Mouse (Mus musculus): ENCODE results near the gene Calca.
A peak's percentile ranks its signal among the peaks of the same experiment; 100 is the strongest.
"Not testable (repeated sequence)": the region's sequence is repeated elsewhere in the genome, so short reads cannot be mapped to it uniquely, and the experiment has no call there.

Gene Calca

DNA sequence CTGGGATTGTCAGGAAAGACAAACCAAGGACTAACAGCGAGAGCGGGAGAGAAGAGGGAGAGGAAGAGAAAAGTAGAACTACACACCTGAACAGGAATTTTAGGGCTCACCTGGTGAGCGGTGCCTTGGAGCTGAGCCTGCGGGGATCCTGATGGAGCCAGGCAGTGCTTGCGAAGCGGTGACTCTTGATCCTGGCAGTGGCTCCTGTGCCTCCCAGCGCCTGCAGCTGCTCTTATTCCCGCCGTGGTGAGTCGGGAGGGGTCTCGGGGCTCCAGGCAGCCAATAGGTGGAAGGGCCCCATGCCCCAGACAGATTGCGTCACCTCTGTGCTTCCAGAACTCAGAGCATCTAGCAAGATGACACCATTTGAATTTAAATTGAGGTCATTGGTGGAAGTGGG is at the start of gene Calca:
TSS of gene Calca (minus strand) at position 256 of the 400 bp plus-strand sequence.
- no peak for DNase-seq (ENCODE audit: low read depth, low spot score)

DNA sequence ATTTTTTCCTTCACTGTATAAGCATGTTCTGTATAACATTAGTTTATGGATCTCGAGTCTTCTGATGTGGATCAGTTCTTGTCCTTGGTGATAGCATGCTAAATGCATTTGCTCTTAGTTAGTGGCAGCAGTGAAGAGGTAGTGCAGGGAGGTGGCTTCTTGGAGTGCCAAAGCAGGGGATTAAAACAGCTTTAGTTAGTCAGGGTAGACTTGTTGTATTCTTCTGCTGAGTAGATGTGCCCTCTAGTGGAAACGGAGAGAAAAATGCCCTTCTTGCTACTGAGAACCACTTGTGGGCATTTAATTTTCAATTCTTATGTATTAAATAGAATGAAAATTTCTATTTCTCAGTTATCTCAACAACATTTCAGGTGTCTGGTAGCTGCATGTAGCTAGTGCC is 36.5 kb upstream of the Calca start:
- DNase-seq (ENCODE audit: low read depth, low spot score): peak; percentile 12

- DNase-seq (ENCODE audit: low read depth, low spot score): no peak
These were observed 35.2 kb upstream of the Calca start for GRCm38 (mm10) chr7:114671405-114671804.

GRCm38 (mm10) chr7:114649730-114650129 is 13.6 kb upstream of the Calca start:
- DNase-seq (ENCODE audit: low read depth, low spot score): no peak

GRCm38 (mm10) chr7:114648791-114649190 is 12.6 kb upstream of the Calca start:
- no peak for DNase-seq (ENCODE audit: low read depth, low spot score)

DNA sequence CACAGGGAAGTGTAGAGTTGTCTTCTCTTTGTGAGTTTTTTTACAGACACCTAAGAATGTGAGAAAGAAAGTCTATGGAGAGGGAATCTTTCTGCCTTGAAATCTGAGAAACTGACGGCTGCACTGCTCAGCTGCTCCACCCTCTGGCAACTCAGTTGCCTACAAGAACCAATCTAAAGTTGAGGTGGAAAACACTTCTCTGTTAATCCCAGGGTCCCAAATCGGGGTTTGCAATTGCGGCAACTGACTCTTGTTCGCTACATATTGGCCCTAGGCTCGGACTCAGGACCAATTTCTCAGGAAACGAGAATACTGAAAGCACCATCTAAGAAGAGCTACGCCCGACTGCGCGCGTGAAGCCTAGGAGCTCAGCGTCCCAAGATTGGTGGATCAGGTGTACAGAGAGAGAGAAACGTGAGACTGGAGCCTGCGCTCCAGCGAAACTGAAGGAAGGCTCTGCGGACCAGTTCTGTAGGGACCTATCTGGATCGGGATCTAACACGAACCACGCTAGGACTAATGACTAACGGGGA is 522 bp downstream of the Calca start:
- DNase-seq (ENCODE audit: low read depth, low spot score): peak; percentile 22

GRCm38 (mm10) chr7:114634386-114634785 is 1.8 kb downstream of the Calca start:
- DNase-seq (ENCODE audit: low read depth, low spot score): no peak

DNA sequence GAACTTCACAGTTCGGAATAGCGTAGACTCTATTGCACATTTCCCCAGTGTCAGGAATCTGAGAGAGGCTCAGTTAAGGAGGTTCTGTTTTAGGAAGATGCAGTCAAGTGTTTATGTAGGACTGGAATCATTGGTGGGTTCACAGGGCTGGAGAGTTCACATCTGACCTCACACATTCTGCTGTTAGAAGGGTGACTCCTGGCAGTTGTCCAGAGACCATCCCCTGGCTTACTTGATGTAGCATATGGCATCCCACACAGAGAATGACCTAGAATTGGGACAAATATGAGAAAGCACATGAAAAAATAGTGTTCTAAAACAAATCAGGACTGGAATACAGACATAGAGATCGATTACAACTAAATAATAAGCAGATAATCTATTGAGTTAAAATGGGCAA is 10.2 kb downstream of the Calca start:
- no peak for DNase-seq (ENCODE audit: low read depth, low spot score)

DNA sequence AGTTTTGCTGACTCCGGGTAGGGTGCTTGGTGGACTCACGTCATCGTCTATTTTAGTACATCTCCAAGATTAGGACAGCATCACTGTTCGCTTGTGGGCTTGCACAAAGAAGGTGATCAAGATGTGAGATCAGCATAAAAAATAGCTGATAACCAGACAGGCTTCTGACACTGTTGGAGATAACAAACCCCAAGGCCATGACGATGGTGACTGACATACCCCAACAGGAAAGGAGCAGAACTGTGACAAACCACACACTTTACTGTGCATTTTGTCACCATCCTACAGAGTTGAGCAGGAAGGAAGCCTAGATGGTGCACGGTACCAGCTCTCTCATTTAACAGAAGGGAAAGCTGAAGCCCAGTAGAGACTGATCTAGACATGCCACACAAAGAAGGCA is 19.4 kb downstream of the Calca start:
- DNase-seq (ENCODE audit: low read depth, low spot score): no peak

GRCm38 (mm10) chr7:114594391-114594790 is 41.8 kb downstream of the Calca start:
- DNase-seq (ENCODE audit: low read depth, low spot score): not testable (repeated sequence)

DNA sequence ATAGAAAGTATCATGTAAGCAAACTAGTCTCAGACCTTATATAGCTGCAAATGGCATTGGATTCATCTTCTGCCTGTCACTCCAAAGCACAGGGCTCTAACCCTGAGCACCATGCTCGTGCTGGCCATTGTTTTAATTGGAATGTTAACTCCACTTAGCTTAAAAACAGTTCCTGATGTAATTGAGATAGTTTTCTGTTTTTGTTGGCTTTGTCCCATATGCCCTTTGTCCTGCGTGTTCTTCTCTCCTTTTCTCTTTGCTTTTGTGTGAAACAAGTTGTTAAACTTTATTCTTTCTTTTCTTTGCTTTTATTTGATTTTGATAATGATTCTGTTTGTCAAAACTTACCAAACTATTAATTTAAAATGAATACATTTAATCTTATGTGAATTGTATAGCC is 53.7 kb downstream of the Calca start:
- no peak for DNase-seq (ENCODE audit: low read depth, low spot score)

All from brain, embryonic 18.5 days (tissue).